ENCODE assay signal across 1 mouse cellular context in the genomic region with DNA sequence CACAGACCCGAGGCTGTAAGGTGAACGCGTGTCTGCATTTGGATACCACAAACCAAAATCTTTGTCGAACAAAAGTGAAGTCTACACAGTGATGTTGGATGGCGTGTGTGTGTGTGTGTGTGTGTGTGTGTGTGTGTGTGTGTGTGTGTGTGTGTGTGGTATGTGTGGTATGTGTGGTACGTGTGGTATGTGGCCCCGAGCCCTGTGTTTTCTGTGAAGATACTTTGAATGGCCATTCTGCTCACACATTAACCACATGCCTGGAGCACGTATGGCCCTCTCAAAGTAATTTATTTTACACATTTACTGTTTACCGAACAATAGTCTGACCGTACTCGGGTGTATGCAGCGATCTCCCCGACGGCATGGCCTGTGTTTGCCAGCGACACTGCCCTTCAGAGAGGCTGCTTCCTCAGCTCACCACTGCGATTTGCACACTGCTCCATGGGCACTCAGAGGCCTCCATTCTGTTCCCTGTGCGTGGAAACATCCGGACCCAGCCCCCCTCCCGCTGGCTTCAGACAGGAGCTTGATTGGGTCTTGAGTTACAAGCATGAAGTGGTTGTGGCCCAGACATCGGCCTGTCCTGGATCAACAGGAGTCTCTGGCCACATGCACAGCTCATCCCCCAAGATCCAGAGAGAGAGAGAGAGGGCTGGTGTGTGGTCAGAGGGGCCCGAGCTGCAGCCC.
TF ChIP-seq lines count a peak whose summit lies in the region.

No protein-coding gene starts in this region.

TF ChIP-seq in ES-E14, 5 proteins besides CTCF, POLR2A, EP300 and RAD21:
- TF ChIP-seq CHD2 (IDR thresholded peaks at IDR 0.05; ENCODE audit: low read depth, low read length) (no peak), MAFK (IDR thresholded peaks at IDR 0.05; ENCODE audit: insufficient read depth, low read depth, low read length) (no peak), HCFC1 (IDR thresholded peaks at IDR 0.05; ENCODE audit: borderline replicate concordance, insufficient read depth, low read length) (no peak), ZC3H11A (IDR thresholded peaks at IDR 0.05; ENCODE audit: borderline replicate concordance, low read depth, low read length) (no peak), ZNF384 (IDR thresholded peaks at IDR 0.05; ENCODE audit: low read depth, low read length) (no peak)
